Mouse (Mus musculus) cerebellum, adult 11 months (tissue): ENCODE results near the gene Stat5a.

Experiments
- DNase-seq: peaks from one replicate; pipeline ENCODE4 v3.0.0; 2022

Gene Stat5a

GRCm38 (mm10) chr11:100838894-100839293 lies 20.3 kb upstream of the Stat5a start:
- DNase-seq = no peak

- no peak for DNase-seq
Measured at GRCm38 (mm10) chr11:100839523-100839922, 19.6 kb upstream of the Stat5a start.

GRCm38 (mm10) chr11:100840866-100841265 lies 18.3 kb upstream of the Stat5a start:
- no peak for DNase-seq

GRCm38 (mm10) chr11:100842025-100842424 lies 17.1 kb upstream of the Stat5a start:
- no peak for DNase-seq

- DNase-seq = no peak
Measured at GRCm38 (mm10) chr11:100843070-100843669, 16.0 kb upstream of the Stat5a start.

GRCm38 (mm10) chr11:100844121-100844520 lies 15.0 kb upstream of the Stat5a start:
- no peak for DNase-seq

GRCm38 (mm10) chr11:100845793-100846192 lies 13.4 kb upstream of the Stat5a start:
- no peak for DNase-seq

- no peak for DNase-seq
Measured at GRCm38 (mm10) chr11:100847572-100847971, 11.6 kb upstream of the Stat5a start.

- DNase-seq = no peak
Measured at GRCm38 (mm10) chr11:100848080-100848479, 11.1 kb upstream of the Stat5a start.

- DNase-seq = no peak
Measured at GRCm38 (mm10) chr11:100848789-100849379, 10.3 kb upstream of the Stat5a start.

GRCm38 (mm10) chr11:100849456-100850037 lies 9.6 kb upstream of the Stat5a start:
- no peak for DNase-seq

GRCm38 (mm10) chr11:100850038-100850777 lies 8.9 kb upstream of the Stat5a start, which contains the start of gene Stat5b:
Gene Stat5b (minus strand): TSS chr11:100850724.
- DNase-seq = peak; percentile 70

- DNase-seq = no peak
Measured at GRCm38 (mm10) chr11:100850778-100851528, 8.2 kb upstream of the Stat5a start.

GRCm38 (mm10) chr11:100852088-100852487 lies 7.1 kb upstream of the Stat5a start:
- no peak for DNase-seq

- no peak for DNase-seq
Measured at GRCm38 (mm10) chr11:100853018-100853417, 6.1 kb upstream of the Stat5a start.

GRCm38 (mm10) chr11:100854268-100854667 lies 4.9 kb upstream of the Stat5a start:
- no peak for DNase-seq

GRCm38 (mm10) chr11:100855178-100855577 lies 4.0 kb upstream of the Stat5a start:
- DNase-seq = no peak

GRCm38 (mm10) chr11:100857960-100858359 lies 1.2 kb upstream of the Stat5a start:
- no peak for DNase-seq

- no peak for DNase-seq
Measured at GRCm38 (mm10) chr11:100859579-100860075, 476 bp downstream of the Stat5a start.

- no peak for DNase-seq
Measured at GRCm38 (mm10) chr11:100860198-100861048, 1.3 kb downstream of the Stat5a start.

- DNase-seq = no peak
Measured at GRCm38 (mm10) chr11:100861335-100861734, 2.2 kb downstream of the Stat5a start.

GRCm38 (mm10) chr11:100861836-100862235 lies 2.7 kb downstream of the Stat5a start:
- no peak for DNase-seq
